Mouse (Mus musculus): Measurements from ENCODE around the gene Gm45062.

- TF ChIP-seq POLR2A (IDR thresholded peaks at IDR 0.05; ENCODE audit: low read depth, low read length) (no peak), CTCF (IDR thresholded peaks at IDR 0.05; ENCODE audit: extremely low read depth, insufficient read depth, insufficient read length, insufficient replicate concordance) (no peak)
These were observed 212.9 kb downstream of the Gm45062 start for GRCm38 (mm10) chr6:8472125-8472524.

Measured in spleen, adult 2 months (tissue).